Mouse (Mus musculus) brain, adult 10 weeks (tissue): ENCODE measurements around the gene Rpn1. TPM values are rescaled to one million over a fixed set of nuclear protein-coding genes. Genes with fewer than 3 reads are reported as not detected.

ENCODE experiments used
- polyA plus RNA-seq: library from polyadenylated mRNA; stranded (reverse); fragments of 350-450 nt; fragmentation: Illumina TruSeq; extraction: RNeasy Lipid Tissue Mini Kit (QIAGEN cat#74804); gene quantifications from one replicate; pipeline ENCODE4 v1.2.3, GENCODE M21; 2015; ENCODE audit warnings: low read depth, low replicate concordance

Rpn1 gene
- polyA plus RNA-seq: 141 TPM

DNA sequence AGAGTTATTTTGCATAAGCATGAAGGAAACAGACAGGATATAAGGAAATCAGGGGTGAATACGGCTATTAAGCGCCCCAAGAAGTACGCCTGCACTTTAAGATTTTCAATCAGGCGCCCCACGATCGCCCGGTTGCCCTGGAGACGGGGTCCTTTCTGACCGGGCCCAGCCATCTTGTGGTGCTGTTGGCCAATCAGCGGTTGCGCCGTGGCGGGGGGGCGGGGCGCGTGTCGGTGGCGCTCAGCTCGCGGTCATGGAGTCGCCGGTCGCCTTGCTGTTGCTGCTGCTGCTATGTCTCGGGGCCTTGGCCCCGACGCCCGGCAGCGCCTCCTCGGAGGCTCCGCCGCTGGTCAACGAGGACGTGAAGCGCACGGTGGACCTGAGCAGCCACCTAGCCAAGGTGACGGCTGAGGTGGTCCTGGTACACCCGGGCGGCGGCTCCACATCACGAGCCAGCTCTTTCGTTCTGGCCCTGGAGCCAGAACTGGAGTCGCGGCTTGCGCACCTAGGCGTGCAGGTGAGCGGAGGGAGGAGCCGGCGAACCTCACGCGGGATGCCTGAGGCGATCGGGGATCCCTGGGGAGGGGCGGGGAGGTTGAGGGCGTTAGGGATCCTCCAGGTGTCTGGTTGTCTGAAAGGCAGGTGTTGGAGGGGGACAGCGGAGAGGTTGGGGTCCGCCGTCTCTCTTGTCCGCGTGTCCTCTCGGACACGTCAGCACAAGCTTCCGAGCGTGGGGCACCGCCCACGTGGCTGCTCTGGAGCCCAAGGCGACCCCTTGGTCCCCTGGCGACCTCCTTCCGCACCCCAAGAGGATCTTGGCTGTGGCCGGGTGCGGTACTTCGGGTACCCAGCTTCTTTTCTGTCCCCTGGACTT is at the start of gene Rpn1:
Gene Rpn1, plus strand, starts transcription at position 205 of the 874 bp plus-strand sequence.

DNA sequence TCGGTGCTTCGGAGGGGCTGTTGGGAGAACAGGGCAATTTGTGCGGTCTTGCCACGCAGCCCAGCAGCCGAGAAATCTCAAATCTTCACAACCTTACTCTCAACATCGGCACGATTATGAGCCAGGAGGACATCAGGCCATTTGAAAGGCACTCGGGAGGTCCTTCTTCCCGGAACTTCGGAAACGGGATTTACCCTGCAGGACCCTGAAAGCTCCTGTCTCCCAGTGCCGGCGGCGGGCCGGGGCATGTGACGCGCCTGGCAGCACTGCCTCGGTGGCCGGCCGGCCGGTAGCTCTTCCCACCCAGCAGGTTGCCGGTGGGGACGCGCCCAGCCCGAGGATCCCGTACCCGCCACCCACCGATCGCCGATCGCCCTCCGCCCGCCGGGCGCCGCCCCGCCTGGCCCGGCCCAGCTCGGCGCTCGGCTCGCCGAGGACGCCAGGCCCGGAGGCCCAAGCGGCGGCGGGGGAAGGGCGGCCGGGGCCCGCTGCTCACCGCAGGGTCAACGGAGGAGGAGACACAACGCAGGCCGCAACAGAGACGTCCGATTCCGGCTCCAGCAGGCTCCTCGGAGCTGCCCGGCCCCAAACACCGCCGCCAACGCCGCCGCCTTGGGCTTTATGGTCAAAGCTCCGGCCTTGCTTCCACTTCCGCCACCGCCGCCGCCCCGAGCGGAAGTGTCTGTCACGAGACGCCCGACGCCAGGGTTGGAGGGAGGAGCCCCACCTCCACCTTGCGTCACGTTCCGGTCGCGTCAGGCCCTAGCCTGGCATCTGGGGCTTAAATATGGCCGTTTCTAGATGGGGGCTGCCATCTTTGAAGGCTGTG is 39.5 kb upstream of the Rpn1 start, which contains the start of gene Rab7:
Gene Rab7, minus strand, starts transcription at position 694 of the 829 bp plus-strand sequence.

Other genes starting within 250 kb of the Rpn1 start
- 1.8 TPM for gene Gm45140, start 248.7 kb upstream of the Rpn1 start, polyA plus RNA-seq
- gene Isy1, start 245.7 kb upstream of the Rpn1 start, polyA plus RNA-seq: 28.0 TPM
- 436 TPM for gene Cnbp, start 233.4 kb upstream of the Rpn1 start, polyA plus RNA-seq
- gene Copg1, start 196.7 kb upstream of the Rpn1 start, polyA plus RNA-seq: 223 TPM
- 27.1 TPM for gene Hmces, start 170.5 kb upstream of the Rpn1 start, polyA plus RNA-seq
- 20.5 TPM for gene H1fx, start 102.8 kb upstream of the Rpn1 start, polyA plus RNA-seq
- 426 TPM for gene Rab7, start 39.2 kb upstream of the Rpn1 start, polyA plus RNA-seq
- 3.0 TPM for gene Gata2, start 109.4 kb downstream of the Rpn1 start, polyA plus RNA-seq
- gene Dnajb8, start 137.8 kb downstream of the Rpn1 start, polyA plus RNA-seq: not detected